Mouse (Mus musculus): ENCODE data around the gene Tmem150a.

- TF ChIP-seq CTCF (IDR thresholded peaks at IDR 0.05; ENCODE audit: low read depth) (no peak), EP300 (IDR thresholded peaks at IDR 0.05; ENCODE audit: low read depth) (no peak)
These were observed 9.7 kb downstream of the Tmem150a start for GRCm38 (mm10) chr6:72364985-72365384.

All from liver, postnatal 0 days (tissue).